Mouse (Mus musculus) telencephalon, adult 2 months (tissue): ENCODE measurements around the gene Rab31.

Experiments used
- DNase-seq: peaks from one replicate; pipeline ENCODE4 v3.0.0-alpha.2; 2011; ENCODE audit warnings: low read depth, low spot score

Rab31 gene

DNA sequence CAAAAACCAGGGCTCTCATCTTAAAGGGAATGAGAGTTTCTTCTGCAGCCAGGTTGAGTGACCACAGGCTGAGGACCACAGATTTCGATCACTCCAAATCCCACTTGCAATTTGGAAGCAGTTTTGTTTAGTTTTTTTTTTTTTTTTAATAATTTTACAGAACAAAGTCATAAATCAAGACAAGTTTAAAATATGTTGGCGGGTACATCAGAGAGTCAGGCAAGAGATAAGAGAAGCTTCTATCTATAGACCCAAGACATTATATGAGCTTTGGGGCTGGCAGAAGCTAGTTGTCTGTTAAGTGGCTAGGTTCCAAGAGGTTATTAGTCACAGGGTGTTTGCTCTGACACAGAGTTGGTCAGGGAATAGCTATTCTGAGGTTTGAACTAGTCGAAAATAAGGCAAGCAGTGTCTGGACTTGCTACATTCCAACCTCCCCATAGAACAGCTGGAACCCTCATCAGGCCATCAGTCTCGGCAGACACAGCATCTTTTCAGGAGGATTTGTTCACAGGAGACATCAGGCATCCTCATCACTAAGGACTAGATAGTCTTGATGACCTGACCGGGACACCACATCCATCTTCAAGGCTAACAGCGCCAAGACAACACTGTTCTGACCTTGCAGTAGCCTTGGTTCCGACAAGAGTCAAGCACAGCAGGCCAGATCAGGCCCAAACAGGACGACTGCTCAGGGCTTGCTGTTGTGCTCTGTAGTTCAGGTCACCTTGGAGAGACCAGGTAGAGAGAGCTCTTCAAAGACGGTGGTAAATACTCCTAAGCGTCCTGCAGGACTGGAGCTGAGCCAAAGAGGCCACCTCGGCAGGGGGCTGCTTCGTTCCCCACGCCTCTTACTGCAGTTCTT lies 68.8 kb downstream of the Rab31 start:
- DNase-seq: no peak

DNA sequence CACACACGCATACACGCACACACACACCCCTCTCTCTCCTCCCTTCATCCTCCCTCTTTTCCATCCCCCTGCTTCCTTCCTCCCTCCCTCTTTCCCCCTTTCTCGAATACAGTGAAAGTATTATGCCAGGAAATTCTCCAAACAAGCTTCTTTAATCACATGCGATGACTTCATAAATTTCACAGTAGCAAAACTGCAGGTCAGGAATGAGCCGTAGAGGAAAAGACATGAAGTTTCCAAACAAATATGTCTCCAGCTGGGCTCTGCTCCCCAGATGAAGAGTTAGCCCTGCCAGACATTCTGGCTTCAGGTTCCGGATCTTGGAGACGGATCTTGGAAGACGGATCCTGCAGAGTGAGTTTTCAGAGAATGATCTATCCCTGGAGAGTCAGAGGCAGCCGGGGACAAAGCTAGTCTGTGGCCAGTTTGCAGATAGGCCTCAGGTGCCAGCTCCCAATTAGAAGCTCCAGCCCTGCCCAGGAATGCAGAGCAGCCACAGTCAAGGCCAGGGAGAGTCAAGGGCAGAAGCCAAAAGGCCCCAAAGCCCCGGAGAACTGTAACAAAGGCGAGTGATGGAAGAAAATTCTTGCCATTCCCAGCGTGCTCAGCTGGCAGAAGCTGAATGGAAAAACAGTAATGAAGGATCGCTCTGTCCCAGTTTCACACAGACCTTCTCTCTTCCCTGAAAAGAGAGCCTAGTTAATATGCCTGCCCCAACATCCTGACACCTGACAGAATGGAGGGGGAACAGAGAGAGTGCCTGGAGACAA lies 70.6 kb downstream of the Rab31 start:
- DNase-seq: peak; percentile 56

DNA sequence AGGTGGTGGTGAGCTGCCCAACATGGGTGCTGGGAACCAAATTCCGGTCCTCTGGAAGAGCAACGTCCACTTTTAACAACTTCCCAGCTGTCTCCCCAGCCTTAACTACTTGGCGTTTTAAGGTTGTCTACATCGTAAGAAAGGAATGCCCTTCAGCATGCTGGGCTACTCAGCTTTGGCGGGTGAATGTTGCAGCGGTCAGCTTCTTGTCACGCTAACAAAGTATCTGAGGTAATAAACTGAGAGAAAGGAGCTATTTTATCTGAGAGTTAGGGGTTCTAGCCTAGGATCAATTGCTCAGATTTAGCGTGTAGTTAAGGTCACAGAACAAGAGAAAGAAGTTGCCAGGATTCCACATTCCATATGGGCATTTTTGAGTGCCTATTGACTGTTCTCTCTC lies 71.2 kb downstream of the Rab31 start:
- DNase-seq: no peak

DNA sequence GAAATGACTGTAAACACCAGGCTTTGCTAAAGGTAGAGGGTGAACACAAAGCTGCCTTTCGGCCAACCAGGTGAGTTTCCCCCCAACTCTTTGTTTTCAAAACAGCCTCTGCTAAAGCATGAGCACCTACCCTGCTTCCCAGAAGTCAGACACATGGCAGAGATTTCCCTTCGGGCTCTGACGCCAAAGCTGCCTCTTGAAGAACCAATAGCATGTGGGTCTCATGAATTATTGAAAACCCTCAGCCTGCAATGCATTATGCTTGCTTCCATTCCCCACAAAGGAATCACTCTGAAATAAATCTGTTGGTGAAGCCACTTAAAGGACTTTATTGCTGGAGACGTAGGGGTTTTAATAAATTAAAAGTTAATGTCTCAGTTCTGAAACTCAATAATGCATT lies 72.5 kb downstream of the Rab31 start:
- DNase-seq: no peak

DNA sequence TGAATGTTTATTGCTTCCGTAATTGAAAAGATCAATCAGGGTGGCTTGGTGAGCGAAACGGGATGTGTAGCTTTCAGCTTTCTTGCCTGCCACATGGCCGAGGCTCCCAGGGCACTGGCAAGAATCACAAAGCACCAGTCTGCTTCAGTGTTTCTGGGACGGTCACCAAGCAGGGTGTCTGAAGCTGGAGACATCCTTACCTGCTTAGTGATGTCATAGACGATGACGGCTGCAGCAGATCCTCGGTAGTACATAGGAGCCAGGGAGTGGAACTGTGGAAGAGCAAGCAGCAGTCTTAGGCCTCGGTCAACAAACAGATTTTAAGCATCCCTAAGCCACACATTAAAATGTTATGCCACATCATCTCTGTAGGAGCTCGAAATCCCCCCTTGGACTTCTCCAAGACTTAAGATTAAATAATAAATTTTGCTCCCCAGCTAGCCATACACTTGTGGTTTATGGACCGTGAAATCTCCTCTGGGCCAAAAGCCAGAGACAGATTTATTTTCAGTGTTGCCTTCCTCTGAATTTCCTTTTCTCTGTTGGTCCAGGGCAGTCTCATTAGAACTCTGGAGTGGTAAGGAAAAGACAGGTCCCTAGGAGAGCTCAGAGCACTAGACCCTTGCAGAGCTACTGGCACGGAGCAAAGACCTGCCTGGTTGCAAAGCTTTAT lies 74.6 kb downstream of the Rab31 start:
- no peak for DNase-seq

DNA sequence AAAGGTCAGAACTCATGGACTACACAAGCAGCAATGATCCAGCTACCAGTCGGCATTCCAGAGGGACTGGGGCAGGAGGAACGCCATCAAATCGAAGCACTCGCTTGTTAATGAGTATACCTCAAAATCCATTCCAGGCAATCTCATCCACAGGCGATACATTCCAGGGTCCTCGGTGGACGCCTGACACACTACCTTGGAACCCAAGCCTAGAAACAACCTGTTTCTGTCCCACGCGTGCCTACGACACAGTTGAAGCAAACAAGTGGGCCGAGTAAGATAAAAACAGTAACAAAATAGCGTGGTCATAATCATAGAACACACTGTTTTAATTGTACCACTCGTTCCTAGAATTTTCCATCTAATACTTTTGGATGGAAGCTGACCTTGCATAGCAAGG lies 75.6 kb downstream of the Rab31 start:
- DNase-seq: no peak

DNA sequence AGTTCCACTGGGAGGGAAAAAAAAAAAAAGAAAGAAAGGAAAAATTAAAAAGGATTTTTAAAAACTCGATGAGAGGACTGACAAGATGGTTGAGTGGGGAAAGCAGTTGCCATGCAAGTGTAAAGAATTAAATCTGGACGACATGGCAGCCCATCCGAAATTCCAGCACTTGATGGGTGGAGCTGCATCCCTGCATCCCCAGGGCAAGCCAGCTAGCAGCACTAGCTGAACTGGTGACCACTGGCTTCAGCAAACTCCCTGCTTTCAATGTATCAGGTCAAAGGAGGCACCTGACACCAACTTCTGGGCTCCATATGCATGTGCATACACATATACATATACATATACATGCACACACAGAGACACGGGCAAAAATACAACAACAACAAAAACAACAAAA lies 80.3 kb downstream of the Rab31 start:
- DNase-seq: no peak

DNA sequence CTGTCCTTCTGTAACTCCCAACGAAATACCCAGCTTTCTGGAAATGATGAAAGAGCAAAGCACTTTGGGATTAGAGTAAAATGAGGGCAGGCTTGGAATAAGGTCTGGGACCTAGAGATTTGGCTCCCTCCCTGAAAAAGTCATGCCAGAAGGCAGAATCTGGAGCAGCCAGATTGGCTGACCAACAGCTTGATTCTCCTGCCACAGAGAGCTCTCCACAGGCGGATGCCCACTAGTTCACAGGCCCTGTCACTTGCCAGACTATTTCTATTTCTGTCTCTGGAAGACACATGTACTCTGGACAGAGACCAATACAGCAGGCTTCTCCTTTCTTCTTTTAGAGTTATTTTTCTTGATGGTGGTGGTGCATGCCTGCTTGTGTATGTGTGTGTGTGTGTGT lies 88.8 kb downstream of the Rab31 start:
- DNase-seq: peak; percentile 50

DNA sequence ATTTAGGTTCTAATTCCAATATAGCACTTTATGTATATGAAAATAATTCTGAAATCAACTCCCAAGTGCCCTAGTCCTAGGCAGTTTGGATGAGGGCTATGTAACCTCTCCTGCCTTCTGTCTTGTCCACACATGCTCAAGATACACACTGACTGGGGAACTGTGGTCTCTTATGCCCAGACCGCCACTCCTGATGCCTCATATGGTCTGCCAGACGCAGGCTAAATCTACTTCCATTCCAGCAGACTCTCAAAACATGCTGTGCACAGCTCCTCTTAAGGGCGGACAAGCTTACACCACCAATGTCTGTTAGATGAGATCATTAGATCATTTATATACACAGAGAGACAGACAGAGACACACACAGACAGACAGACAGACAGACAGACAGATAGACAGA lies 89.2 kb downstream of the Rab31 start:
- no peak for DNase-seq

DNA sequence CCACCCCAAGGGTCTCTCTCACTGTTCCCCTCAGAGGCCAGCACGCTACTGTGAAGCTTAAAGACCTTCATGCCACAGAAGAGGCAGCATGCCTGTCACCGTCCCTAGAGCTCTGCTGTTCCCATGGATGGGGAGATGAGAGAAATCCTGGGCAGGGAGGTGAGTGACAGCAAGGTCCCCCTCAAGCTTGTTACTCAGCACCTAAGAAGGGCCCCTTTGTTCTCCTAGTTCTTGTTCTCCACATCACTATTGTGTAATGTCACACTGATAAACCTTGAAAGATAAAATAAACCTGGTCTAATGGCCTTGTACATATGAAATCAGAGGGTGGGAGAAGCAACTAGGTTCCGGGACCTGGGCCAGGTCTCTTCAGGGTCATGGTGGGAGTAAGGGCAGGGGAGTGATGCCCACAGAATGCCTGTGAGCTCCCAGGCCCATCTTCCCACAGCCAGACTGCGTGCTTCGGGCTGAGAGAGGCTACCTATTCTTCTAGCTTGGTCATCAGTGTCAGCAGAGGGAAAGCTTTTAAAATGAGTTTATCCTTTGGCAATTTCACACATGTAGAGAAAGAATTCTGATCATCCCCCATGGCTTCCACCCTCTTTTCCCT lies 90.4 kb downstream of the Rab31 start:
- no peak for DNase-seq

DNA sequence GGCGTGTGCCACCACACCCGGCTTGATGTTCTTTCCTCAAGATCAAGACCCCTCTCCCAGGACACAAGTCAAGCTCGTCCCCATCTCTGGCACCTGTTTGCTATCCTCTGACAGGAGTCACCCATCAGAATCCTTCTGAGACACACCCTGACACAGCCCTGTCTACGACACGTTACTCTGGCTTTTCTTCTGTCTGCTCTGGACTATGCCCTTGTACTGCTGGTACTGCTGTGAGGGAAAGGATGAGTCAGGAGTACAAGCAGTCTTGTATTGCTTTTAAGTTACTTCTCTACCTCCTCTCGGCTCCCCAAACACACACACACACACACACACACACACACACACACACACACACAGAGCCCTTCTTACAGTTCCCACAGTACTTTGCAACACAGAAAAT lies 91.0 kb downstream of the Rab31 start:
- DNase-seq: no peak

DNA sequence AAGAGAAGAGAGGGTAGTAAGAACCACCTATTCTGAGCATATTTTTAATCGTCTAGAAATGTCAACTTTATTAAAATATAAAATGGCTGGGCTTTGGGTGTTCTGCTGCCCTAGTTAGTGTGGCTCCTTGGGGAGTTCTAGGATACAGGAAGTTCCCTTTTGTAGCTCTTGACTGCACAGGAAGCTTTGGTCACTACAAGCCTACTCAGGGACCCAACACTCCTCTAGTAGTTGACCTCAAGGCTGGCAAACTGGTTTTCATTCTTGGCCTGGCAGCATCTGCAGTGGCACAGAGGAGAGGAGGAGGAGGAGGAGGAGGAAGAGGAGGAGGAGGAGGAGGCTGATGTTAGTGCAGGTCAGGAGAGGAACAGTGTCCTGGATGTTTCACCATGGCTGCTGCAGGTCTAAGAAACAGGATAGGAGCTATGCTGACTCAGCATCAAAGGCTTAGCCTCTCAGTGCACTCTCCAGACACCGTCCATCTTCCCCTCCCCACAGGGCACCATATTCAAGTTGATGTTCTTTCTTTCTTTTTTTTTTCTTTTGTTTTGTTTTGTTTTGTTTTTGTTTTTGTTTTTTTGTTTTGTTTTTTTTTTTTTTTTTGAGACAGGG lies 91.6 kb downstream of the Rab31 start:
- DNase-seq: no peak

DNA sequence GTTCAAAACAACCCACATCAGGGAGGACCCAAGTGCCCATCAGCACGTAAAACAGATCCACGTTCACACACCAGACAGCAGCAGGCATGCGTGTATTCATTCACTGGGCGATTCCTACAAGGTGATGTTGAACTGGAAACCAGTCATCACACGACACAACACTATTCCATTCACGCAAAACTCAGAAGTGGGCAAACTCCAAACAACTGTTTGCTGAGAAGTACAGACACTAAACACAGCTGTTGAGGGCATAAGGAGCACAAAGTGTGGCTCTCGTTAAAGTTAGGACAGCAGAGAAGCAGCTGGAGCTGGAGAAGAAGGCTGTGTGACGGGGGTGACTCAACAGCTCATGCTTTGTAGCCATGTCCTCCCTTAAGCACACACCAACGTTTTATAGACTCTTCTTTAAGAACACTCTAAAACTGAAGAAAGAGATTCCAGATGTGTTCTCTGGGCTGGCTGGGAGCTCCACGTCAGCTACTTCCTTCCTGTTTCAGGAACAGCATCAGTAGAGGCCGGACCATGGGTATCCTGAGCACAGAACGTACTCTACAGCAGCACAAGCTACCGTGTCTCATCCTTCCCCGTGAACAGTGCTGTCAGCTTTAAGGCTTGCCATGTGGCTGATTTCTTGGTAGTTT lies 92.6 kb downstream of the Rab31 start:
- DNase-seq: no peak

DNA sequence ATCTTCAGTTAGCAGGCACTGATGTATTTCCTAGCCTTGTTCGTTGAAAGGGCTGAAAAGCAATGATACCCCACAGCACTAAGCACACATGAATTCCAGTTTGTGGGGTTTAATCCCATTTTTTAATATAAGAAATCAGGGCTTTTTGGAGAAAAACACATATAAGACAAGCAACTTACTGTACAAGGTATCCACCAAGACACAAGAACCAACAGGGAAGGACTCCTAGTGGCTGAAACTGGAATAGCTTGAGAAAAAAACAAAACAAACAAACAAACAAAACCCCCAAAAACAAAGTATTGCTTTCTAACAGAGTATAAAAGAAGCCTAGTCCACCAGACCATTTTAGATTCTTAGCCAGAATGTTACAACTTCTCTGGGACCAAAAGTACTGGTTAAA lies 94.8 kb downstream of the Rab31 start:
- no peak for DNase-seq

DNA sequence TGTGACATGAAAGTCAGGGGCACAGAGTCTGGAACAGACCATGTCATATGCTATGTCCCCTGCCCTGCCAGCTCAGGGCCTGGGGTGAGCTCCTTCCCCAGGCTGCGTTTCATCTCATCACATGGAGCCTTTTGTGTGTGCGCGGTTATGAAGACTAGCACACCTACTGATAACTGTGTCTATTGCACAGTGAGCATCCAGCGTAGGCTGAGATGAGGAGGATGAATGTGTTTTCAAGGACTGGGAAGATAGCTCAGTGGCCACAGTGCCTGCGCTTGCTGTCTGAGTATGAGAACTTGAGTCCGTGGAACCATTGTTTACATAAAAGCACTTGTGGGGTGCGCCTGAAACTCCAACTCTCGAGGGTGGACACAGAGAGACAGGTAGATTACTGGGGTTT lies 96.0 kb downstream of the Rab31 start:
- DNase-seq: no peak

DNA sequence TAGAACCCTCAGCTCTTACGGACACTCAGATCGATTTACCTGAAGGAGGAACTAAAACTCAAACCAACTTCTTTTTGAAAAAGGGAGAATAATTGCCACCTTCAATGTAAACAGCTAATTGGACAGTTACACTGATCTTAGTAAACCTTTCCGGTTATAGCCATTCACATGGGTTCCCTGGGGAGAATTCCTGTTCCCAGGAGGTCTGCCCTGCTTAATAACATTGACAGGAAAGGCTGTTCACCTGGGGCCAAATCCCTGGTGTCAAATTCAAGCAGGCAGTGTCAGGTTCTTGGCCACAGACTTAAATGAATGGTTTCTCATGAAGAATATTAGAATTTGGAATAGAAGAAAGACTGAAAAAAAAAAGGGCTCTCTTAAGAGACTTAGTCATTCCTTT lies 96.6 kb downstream of the Rab31 start:
- no peak for DNase-seq

DNA sequence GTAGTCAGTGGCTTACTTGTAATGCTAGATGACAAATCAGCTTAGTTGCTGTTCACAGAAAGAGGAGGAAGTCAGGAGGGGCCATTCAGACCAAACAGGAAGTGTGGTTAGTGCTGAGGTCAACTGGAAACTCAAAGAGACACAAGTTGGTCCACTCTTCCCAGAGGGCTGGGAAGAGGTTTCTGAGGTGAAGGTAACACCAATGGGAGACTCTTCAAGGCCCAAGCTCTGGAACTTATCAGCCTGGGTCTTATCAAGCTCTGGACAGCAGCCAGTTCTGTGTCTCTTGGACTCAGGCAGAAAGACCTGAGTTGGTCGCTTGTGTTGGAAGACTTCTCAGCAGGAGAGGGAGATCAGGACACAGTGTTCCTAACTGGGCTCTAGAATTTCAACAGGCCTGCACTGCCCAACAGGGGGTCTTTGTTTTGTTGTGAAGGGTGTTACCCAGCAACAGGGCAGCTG lies 97.8 kb downstream of the Rab31 start:
- DNase-seq: no peak

DNA sequence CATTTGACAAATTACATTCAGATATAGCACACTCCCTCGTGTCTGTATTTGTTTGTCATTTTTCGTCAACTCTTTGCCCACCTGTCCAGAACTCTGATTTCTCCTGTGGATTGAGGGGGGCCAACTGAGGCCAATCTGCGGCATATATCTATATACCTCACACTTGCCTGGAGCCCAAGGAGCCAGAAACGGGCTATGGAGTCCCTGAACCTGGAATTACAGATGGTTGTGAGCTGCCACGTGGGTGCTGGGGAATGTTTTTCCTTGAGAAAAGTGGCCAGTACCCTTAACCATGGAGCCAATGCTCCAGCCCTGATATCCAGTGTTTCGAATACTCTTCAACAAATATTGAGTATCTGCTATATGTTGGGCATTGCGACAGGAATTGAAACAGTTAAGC lies 99.6 kb downstream of the Rab31 start:
- no peak for DNase-seq

DNA sequence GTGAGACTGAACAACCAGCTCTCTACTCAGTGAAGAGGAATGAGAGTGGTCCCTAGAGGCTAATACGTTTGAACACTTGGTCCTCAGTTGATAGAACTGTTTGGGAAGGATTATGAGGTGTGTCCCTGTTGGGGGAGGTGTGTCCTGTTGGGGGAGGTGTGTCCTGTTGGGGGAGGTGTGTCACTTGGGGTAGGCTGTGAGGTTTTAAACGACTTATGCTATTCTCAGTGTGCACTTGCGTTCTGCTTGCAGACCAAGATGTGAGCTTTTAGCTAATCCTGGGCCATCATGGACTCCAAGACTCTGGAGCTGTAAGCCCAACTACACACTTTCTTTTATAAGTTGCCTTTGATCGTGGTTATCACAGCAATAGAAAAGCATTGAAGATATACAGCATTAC lies 103.5 kb downstream of the Rab31 start:
- no peak for DNase-seq

DNA sequence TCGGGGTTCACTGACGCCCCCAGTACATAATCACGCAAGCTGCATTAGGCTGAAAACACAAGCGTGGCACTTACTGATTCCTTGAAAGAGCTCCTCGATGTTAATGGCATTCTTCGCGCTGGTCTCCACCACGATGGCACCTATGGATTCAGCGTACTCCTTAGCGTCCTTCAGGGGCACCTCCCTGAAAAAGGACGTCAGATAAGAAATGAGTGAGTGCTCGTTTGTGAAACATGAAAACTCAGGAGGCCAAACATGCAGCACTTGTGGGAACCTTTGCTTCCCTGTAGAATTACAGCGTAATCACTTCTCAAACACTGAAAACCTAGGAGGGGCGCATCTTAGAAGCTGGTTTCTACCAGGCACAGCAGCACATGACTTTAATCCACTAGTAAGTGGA lies 104.8 kb downstream of the Rab31 start:
- no peak for DNase-seq
